Mouse (Mus musculus): Measurements from ENCODE around the gene Psmg4. TPM values are rescaled to one million over a fixed set of nuclear protein-coding genes. Genes with fewer than 3 reads are reported as not detected.
A peak's percentile ranks its signal among the peaks of the same experiment; 100 is the strongest.

Psmg4 gene
- polyA plus RNA-seq (2014; fragmentation: Nextera tagmentation; extraction: Ambion mirVana): 81.2 and 81.7 TPM in 2 replicates

DNA sequence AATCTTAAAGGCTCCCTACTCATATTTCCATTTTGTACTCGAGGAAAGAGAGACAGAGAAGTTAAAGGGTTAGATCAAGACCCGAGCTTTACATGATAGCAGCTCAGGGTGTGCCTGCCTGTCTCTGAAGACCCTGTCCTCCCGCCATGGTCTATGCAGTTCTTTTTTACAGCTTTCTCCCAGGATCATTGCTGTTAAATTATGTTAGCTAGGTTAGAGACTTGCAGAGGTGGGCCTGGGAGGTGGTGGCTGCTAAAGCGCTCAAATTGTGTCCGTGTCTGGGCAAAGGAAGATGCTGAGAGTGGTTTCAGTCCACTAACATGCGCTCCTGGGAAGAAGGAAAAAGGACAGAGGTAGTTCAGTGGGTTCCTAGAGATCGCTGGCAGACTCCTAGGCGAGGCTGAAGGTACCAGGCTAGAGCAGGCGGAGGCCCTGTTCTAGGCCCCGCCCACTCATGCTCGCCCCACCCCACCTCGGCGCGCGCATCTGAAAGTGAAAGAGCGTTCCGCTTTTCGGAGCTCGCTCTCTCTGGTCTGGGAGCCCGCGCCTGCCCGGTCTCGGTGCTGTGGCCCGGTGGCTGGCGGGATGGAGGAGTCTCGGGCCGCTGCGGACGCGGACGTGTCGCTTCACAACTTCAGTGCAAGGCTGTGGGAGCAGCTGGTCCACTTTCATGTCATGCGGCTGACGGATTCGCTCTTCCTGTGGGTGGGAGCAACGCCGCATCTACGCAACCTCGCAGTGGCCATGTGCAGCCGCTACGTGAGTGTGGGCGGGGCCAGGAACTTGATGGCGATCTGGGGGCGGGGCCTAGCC, at the start of gene Psmg4:
Gene Psmg4, plus strand, starts transcription at position 474 of the 813 bp plus-strand sequence.
- peaks cover 2 to 8% of the 10 kb centered on the region in 2 experiments; a peak in 2 of 4 replicates for H3K4me1 ChIP-seq (ENCODE audit: control insufficient read depth in 2 of 2, insufficient read depth in 2 of 2, low read length in 2 of 2)
- peak within 1 kb of the TSS; percentile 56 to 74 for H3K4me3 ChIP-seq (ENCODE audit: control insufficient read depth in 1 of 2, insufficient read depth in 1 of 2, low read depth in 1 of 2, low read length in 2 of 2)
- peak within 1 kb of the TSS; percentile 69 for H3K9ac ChIP-seq (ENCODE audit: low read length)
- H3K36me3 ChIP-seq (ENCODE audit: control insufficient read depth, insufficient read depth, low read length): peaks cover 7% of the 10 kb centered on the region
- no peaks in the 10 kb centered on the region for H3K9me3 ChIP-seq (ENCODE audit: control insufficient read depth, low read length)
- ATAC-seq (ENCODE audit: insufficient number of reproducible peaks, insufficient read depth, low FRiP score, low read depth): peak; percentile 92
- H3K27ac ChIP-seq (replicated peaks in 1 of 2; ENCODE audit: control insufficient read depth in 1 of 2, insufficient read depth in 1 of 2, low read depth in 2 of 2, low read length in 2 of 2): peak within 1 kb of the TSS; percentile 82 to 92
- H3K27me3 ChIP-seq (ENCODE audit: control insufficient read depth, insufficient read depth, low read length): no peaks in the 10 kb centered on the region
- WGBS: 4% methylated on average over 43 of the region's 44 CpGs
- H3K4me2 ChIP-seq (ENCODE audit: low read length): peak within 1 kb of the TSS; percentile 79

DNA sequence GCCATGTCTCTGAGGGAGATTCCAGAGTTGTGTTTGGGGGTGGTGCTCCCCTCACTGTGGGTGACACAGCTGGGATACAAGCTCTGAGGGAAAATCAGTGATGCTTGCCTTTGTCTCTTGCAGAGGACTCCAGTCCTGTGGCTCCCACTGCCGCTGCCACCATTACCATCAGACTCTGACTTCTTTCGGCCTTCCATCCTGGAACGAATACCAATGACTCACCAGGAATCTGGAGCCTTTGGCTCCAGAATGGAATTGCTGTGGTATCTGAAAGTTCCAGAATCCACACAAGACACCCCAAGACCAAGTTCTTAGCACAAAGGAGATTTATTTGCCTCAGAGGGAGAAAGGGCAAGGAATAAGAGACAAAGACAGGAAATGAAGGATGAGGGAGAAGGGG, 49.7 kb upstream of the Psmg4 start:
- H3K4me2 ChIP-seq (ENCODE audit: low read length): no peak overlapping the region

DNA sequence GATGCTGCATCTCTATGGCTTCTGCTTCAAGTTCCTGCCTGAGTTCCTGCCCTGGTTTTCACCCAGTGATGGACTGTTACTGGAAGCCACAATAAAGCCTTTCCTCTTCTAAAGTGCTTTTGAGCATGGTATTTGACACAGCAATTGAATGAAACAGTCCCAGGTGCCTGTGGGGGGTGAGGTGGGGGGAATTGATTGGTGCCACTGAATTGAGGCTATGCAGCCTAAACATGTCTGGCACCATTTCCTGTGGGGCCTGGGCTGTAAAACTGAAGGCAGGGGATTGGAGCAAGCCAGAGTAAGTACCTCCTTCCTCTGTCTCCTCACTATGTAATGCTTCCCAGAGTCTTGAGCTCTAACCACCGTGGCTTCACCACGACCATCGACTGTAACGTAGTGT, 48.1 kb upstream of the Psmg4 start:
- ATAC-seq (ENCODE audit: insufficient number of reproducible peaks, insufficient read depth, low FRiP score, low read depth): no peak
- WGBS: 88% methylated on average over 4 of the region's 4 CpGs
- no peak overlapping the region for H3K4me2 ChIP-seq (ENCODE audit: low read length)

More for the DNA sequence above, 49.7 kb upstream of the Psmg4 start:
- no peaks in the 10 kb centered on the region for H3K9me3 ChIP-seq (ENCODE audit: control insufficient read depth, low read length)
- H3K9ac ChIP-seq (ENCODE audit: low read length): no peak overlapping the region
- no peak overlapping the region for H3K27ac ChIP-seq (replicated peaks in 1 of 2; ENCODE audit: control insufficient read depth in 1 of 2, insufficient read depth in 1 of 2, low read depth in 2 of 2, low read length in 2 of 2)
- no peaks in the 10 kb centered on the region for H3K4me1 ChIP-seq (ENCODE audit: control insufficient read depth in 2 of 2, insufficient read depth in 2 of 2, low read length in 2 of 2)
- WGBS: 69% methylated on average over 3 of the region's 3 CpGs
- ATAC-seq (ENCODE audit: insufficient number of reproducible peaks, insufficient read depth, low FRiP score, low read depth): no peak
- no peak overlapping the region for H3K4me3 ChIP-seq (ENCODE audit: control insufficient read depth in 1 of 2, insufficient read depth in 1 of 2, low read depth in 1 of 2, low read length in 2 of 2)
- no peaks in the 10 kb centered on the region for H3K27me3 ChIP-seq (ENCODE audit: control insufficient read depth, insufficient read depth, low read length)
- H3K36me3 ChIP-seq (ENCODE audit: control insufficient read depth, insufficient read depth, low read length): no peaks in the 10 kb centered on the region

DNA sequence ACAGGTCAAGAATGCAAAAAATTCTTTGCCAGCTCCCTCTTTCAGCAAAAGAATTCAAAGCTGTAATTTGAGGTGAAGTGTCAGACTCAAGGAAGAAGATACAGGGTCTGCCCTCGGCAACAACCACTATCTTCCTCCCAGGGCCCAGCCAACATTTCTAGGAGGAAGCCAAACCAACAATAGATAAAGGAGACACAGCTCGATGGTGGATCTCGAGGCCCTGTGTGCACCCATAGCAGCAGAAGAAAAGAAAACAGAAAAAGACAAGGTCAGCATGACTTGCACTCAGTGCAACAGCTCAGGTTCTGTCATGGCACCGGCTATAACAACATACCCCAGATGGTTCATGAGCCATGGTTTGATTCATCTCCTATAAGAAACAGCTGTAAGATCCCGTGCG, 46.3 kb upstream of the Psmg4 start:
- Histone ChIP-seq H3K9me3 (ENCODE audit: control insufficient read depth, low read length) (no peaks in the 10 kb centered on the region), H3K27me3 (ENCODE audit: control insufficient read depth, insufficient read depth, low read length) (no peaks in the 10 kb centered on the region), H3K9ac (ENCODE audit: low read length) (no peak overlapping the region), H3K4me1 (ENCODE audit: control insufficient read depth in 2 of 2, insufficient read depth in 2 of 2, low read length in 2 of 2) (peaks cover 0 to 3% of the 10 kb centered on the region in 2 experiments; a peak in 2 of 4 replicates), H3K36me3 (ENCODE audit: control insufficient read depth, insufficient read depth, low read length) (no peaks in the 10 kb centered on the region), H3K4me3 (ENCODE audit: control insufficient read depth in 1 of 2, insufficient read depth in 1 of 2, low read depth in 1 of 2, low read length in 2 of 2) (no peak overlapping the region), H3K4me2 (ENCODE audit: low read length) (no peak overlapping the region), H3K27ac (replicated peaks in 1 of 2; ENCODE audit: control insufficient read depth in 1 of 2, insufficient read depth in 1 of 2, low read depth in 2 of 2, low read length in 2 of 2) (no peak overlapping the region)
- WGBS: 65% methylated on average over 6 of the region's 6 CpGs
- no peak for ATAC-seq (ENCODE audit: insufficient number of reproducible peaks, insufficient read depth, low FRiP score, low read depth)

More for the DNA sequence above, 48.1 kb upstream of the Psmg4 start:
- H3K9ac ChIP-seq (ENCODE audit: low read length): no peak overlapping the region
- no peaks in the 10 kb centered on the region for H3K36me3 ChIP-seq (ENCODE audit: control insufficient read depth, insufficient read depth, low read length)
- peaks cover 0 to 3% of the 10 kb centered on the region in 2 experiments; a peak in 2 of 4 replicates for H3K4me1 ChIP-seq (ENCODE audit: control insufficient read depth in 2 of 2, insufficient read depth in 2 of 2, low read length in 2 of 2)
- no peaks in the 10 kb centered on the region for H3K9me3 ChIP-seq (ENCODE audit: control insufficient read depth, low read length)
- no peak overlapping the region for H3K27ac ChIP-seq (replicated peaks in 1 of 2; ENCODE audit: control insufficient read depth in 1 of 2, insufficient read depth in 1 of 2, low read depth in 2 of 2, low read length in 2 of 2)
- no peaks in the 10 kb centered on the region for H3K27me3 ChIP-seq (ENCODE audit: control insufficient read depth, insufficient read depth, low read length)
- no peak overlapping the region for H3K4me3 ChIP-seq (ENCODE audit: control insufficient read depth in 1 of 2, insufficient read depth in 1 of 2, low read depth in 1 of 2, low read length in 2 of 2)

DNA sequence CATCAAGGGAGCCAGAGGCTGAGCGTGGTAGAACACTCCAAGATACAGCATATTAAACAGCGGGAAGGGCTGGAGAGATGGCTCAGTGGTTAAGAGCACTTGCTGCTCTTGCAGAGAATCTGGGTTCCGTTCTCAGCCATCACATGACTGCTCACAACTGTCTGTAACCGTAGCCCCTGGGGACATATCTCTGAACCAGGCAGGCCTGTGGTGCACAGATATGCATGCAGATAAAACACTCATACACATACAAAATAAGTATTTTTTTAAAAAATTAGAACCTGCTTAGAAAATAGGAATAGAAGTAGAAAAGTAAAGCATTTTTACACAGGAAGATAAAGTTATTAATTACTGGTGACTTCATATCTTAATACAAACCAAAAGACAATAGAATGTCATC, 43.9 kb upstream of the Psmg4 start:
- Histone ChIP-seq H3K4me1 (ENCODE audit: control insufficient read depth in 2 of 2, insufficient read depth in 2 of 2, low read length in 2 of 2) (peaks cover 0 to 3% of the 10 kb centered on the region in 2 experiments; a peak in 2 of 4 replicates), H3K27me3 (ENCODE audit: control insufficient read depth, insufficient read depth, low read length) (no peaks in the 10 kb centered on the region), H3K9ac (ENCODE audit: low read length) (no peak overlapping the region), H3K4me2 (ENCODE audit: low read length) (no peak overlapping the region), H3K9me3 (ENCODE audit: control insufficient read depth, low read length) (no peaks in the 10 kb centered on the region), H3K4me3 (ENCODE audit: control insufficient read depth in 1 of 2, insufficient read depth in 1 of 2, low read depth in 1 of 2, low read length in 2 of 2) (no peak overlapping the region), H3K27ac (replicated peaks in 1 of 2; ENCODE audit: control insufficient read depth in 1 of 2, insufficient read depth in 1 of 2, low read depth in 2 of 2, low read length in 2 of 2) (no peak overlapping the region), H3K36me3 (ENCODE audit: control insufficient read depth, insufficient read depth, low read length) (no peaks in the 10 kb centered on the region)
- 38% methylated on average over 4 of the region's 4 CpGs for WGBS
- ATAC-seq (ENCODE audit: insufficient number of reproducible peaks, insufficient read depth, low FRiP score, low read depth): no peak

DNA sequence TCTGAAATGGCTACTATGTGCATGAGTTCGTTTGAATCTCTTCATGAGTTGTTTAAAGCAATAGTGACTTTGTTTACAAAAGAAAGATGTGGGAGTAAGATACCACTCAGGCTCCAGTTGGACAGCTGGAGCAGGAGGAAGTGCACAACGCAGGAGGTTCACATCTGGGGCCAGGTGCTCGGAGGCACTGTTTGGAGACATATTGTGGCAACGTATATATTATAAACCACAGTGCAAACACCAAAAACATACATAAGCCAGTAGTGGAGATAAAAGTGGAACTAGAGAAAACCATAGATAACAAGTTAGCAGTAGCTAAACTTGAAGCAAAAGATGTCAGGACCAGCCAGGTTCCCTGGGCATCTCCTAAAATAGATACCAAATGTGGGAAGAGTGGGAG, 43.4 kb upstream of the Psmg4 start:
- no peaks in the 10 kb centered on the region for H3K27me3 ChIP-seq (ENCODE audit: control insufficient read depth, insufficient read depth, low read length)
- H3K27ac ChIP-seq (replicated peaks in 1 of 2; ENCODE audit: control insufficient read depth in 1 of 2, insufficient read depth in 1 of 2, low read depth in 2 of 2, low read length in 2 of 2): no peak overlapping the region
- H3K36me3 ChIP-seq (ENCODE audit: control insufficient read depth, insufficient read depth, low read length): no peaks in the 10 kb centered on the region
- no peak overlapping the region for H3K9ac ChIP-seq (ENCODE audit: low read length)
- H3K4me1 ChIP-seq (ENCODE audit: control insufficient read depth in 2 of 2, insufficient read depth in 2 of 2, low read length in 2 of 2): peaks cover 0 to 3% of the 10 kb centered on the region in 2 experiments; a peak in 2 of 4 replicates
- no peak overlapping the region for H3K4me2 ChIP-seq (ENCODE audit: low read length)
- no peak for ATAC-seq (ENCODE audit: insufficient number of reproducible peaks, insufficient read depth, low FRiP score, low read depth)
- H3K4me3 ChIP-seq (ENCODE audit: control insufficient read depth in 1 of 2, insufficient read depth in 1 of 2, low read depth in 1 of 2, low read length in 2 of 2): no peak overlapping the region
- 70% methylated on average over 4 of the region's 4 CpGs for WGBS
- H3K9me3 ChIP-seq (ENCODE audit: control insufficient read depth, low read length): no peaks in the 10 kb centered on the region

DNA sequence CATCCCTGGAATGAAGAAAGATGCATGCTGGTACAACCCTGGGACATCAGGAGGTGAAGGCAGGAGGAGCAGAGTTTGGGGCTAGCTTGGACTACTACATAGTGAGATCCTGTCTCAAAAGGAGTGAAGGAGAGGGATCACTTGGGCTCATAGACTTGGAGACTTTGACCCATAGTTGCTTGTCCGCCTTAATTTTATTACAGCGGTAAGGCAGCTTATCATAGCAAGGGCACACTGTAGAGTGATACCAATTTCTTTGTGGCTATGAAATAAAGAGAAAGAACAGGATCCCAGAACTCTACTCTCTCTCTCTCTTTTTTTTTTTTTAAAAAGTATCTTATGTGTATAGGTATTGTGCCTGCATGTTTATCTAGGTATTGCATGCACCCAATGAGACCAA, 42.2 kb upstream of the Psmg4 start:
- no peaks in the 10 kb centered on the region for H3K27me3 ChIP-seq (ENCODE audit: control insufficient read depth, insufficient read depth, low read length)
- ATAC-seq (ENCODE audit: insufficient number of reproducible peaks, insufficient read depth, low FRiP score, low read depth): no peak
- WGBS: 90% methylated on average over 2 of the region's 2 CpGs
- H3K9me3 ChIP-seq (ENCODE audit: control insufficient read depth, low read length): no peaks in the 10 kb centered on the region
- H3K27ac ChIP-seq (replicated peaks in 1 of 2; ENCODE audit: control insufficient read depth in 1 of 2, insufficient read depth in 1 of 2, low read depth in 2 of 2, low read length in 2 of 2): no peak overlapping the region
- H3K4me3 ChIP-seq (ENCODE audit: control insufficient read depth in 1 of 2, insufficient read depth in 1 of 2, low read depth in 1 of 2, low read length in 2 of 2): no peak overlapping the region
- H3K9ac ChIP-seq (ENCODE audit: low read length): no peak overlapping the region
- no peaks in the 10 kb centered on the region for H3K36me3 ChIP-seq (ENCODE audit: control insufficient read depth, insufficient read depth, low read length)
- H3K4me2 ChIP-seq (ENCODE audit: low read length): no peak overlapping the region
- peaks cover 0 to 3% of the 10 kb centered on the region in 2 experiments; a peak in 2 of 4 replicates for H3K4me1 ChIP-seq (ENCODE audit: control insufficient read depth in 2 of 2, insufficient read depth in 2 of 2, low read length in 2 of 2)

Measured in heart, embryonic 14.5 days (tissue).